Mouse (Mus musculus): ENCODE results near the gene Fstl4.

The Fstl4 gene

GRCm38 (mm10) chr11:52767921-52768320 is 3.5 kb downstream of the Fstl4 start:
- DNase-seq (ENCODE audit: extremely low spot score, low spot score) = no peak

GRCm38 (mm10) chr11:52773073-52773472 is 8.6 kb downstream of the Fstl4 start:
- no peak for DNase-seq (ENCODE audit: extremely low spot score, low spot score)

GRCm38 (mm10) chr11:52775291-52775690 is 10.9 kb downstream of the Fstl4 start:
- DNase-seq (ENCODE audit: extremely low spot score, low spot score) = no peak

GRCm38 (mm10) chr11:52782426-52782825 is 18.0 kb downstream of the Fstl4 start:
- DNase-seq (ENCODE audit: extremely low spot score, low spot score) = no peak

GRCm38 (mm10) chr11:52794331-52794730 is 29.9 kb downstream of the Fstl4 start:
- no peak for DNase-seq (ENCODE audit: extremely low spot score, low spot score)

- no peak for DNase-seq (ENCODE audit: extremely low spot score, low spot score)
Measured at GRCm38 (mm10) chr11:52809542-52809941, 45.1 kb downstream of the Fstl4 start.

GRCm38 (mm10) chr11:52816004-52816403 is 51.6 kb downstream of the Fstl4 start:
- DNase-seq (ENCODE audit: extremely low spot score, low spot score) = no peak

- DNase-seq (ENCODE audit: extremely low spot score, low spot score) = peak; percentile 14
Measured at GRCm38 (mm10) chr11:52820336-52820905, 56.0 kb downstream of the Fstl4 start.

- no peak for DNase-seq (ENCODE audit: extremely low spot score, low spot score)
Measured at GRCm38 (mm10) chr11:52826591-52826990, 62.2 kb downstream of the Fstl4 start.

GRCm38 (mm10) chr11:52831631-52832310 is 67.3 kb downstream of the Fstl4 start:
- DNase-seq (ENCODE audit: extremely low spot score, low spot score) = no peak

GRCm38 (mm10) chr11:52832311-52832675 is 67.9 kb downstream of the Fstl4 start:
- no peak for DNase-seq (ENCODE audit: extremely low spot score, low spot score)

- DNase-seq (ENCODE audit: extremely low spot score, low spot score) = no peak
Measured at GRCm38 (mm10) chr11:52848691-52849090, 84.3 kb downstream of the Fstl4 start.

GRCm38 (mm10) chr11:52850071-52850470 is 85.6 kb downstream of the Fstl4 start:
- DNase-seq (ENCODE audit: extremely low spot score, low spot score) = no peak

GRCm38 (mm10) chr11:52872846-52873512 is 108.5 kb downstream of the Fstl4 start:
- no peak for DNase-seq (ENCODE audit: extremely low spot score, low spot score)

GRCm38 (mm10) chr11:52875916-52876765 is 111.7 kb downstream of the Fstl4 start:
- no peak for DNase-seq (ENCODE audit: extremely low spot score, low spot score)

GRCm38 (mm10) chr11:52877662-52878061 is 113.2 kb downstream of the Fstl4 start:
- no peak for DNase-seq (ENCODE audit: extremely low spot score, low spot score)

- DNase-seq (ENCODE audit: extremely low spot score, low spot score) = no peak
Measured at GRCm38 (mm10) chr11:52879958-52880357, 115.5 kb downstream of the Fstl4 start.

GRCm38 (mm10) chr11:52886559-52887303 is 122.3 kb downstream of the Fstl4 start:
- DNase-seq (ENCODE audit: extremely low spot score, low spot score) = no peak

GRCm38 (mm10) chr11:52888150-52888549 is 123.7 kb downstream of the Fstl4 start:
- no peak for DNase-seq (ENCODE audit: extremely low spot score, low spot score)

GRCm38 (mm10) chr11:52889527-52889926 is 125.1 kb downstream of the Fstl4 start:
- DNase-seq (ENCODE audit: extremely low spot score, low spot score) = no peak

- no peak for DNase-seq (ENCODE audit: extremely low spot score, low spot score)
Measured at GRCm38 (mm10) chr11:52890156-52890555, 125.7 kb downstream of the Fstl4 start.

Measured in neural tube, embryonic 10.5 days (tissue).